Mouse (Mus musculus) liver, postnatal 0 days (tissue): Measurements from ENCODE around the gene Vps37b.

Experiments
- CTCF ChIP-seq: sonication (generic); IDR thresholded peaks from 2 replicates; pipeline ENCODE4 v1.5.1; 2016; ENCODE audit warnings: antibody characterized with exemption, low read depth
- EP300 ChIP-seq: IDR thresholded peaks from 2 replicates; pipeline ENCODE4 v1.6.1; 2016; ENCODE audit warnings: antibody characterized with exemption, low read depth, mild to moderate bottlenecking

DNA sequence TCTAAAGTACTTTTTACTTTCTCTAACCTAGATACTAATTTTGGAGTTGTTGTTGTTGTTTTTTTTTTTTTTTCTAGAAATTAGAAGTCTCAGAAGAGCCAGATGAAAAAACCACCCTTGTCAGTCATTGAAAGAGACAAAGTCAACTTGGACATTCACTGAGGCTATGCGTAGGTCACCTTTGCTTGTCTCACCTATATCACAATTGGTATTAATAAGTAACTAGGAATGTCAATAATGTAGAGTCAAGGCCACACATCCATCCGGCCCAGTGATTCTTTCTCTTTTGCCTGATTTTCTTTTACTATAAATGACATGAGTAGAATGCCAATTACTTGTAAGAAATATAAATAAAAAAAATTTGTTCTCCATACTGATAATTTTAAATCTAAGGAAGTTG lies 65.3 kb downstream of the Vps37b start:
- TF ChIP-seq CTCF (no peak), EP300 (no peak)
